Comparison of ENCODE assay signal across 8 mouse cellular contexts in genomic region chr9:8900203-8901012, GRCm38 (mm10). TPM values are rescaled to one million over a fixed set of nuclear protein-coding genes. Genes with fewer than 3 reads are reported as not detected.
DNase-seq lines count a peak whose midpoint lies in the region; ATAC-seq lines count a peak whose summit lies in the region.

No protein-coding gene starts in this region.

- ATAC-seq in hindbrain, embryonic 13.5 days (ENCODE audit: low FRiP score) = peak; percentile 15
- no peak for ATAC-seq in activated CD4-positive, CD25-positive, alpha-beta regulatory T cell, adult 4 months

- peak; percentile 9 for DNase-seq in thymus, postnatal 4 days
- DNase-seq in thymus, adult 18-20 months = no peak
- peak; percentile 56 for DNase-seq in embryonic facial prominence, embryonic 10.5 days (ENCODE audit: low spot score)
- DNase-seq in left cerebral cortex, postnatal 14 days (ENCODE audit: low spot score in 2 of 2) = peak; percentile 5 to 7
- DNase-seq in lung, postnatal 4 days = peak; percentile 12 to 31
- DNase-seq in right cerebral cortex, adult 2 months (ENCODE audit: low spot score in 2 of 2) = peak; percentile 5 to 21

- peak overlapping the region; percentile 80 for H3K9ac ChIP-seq in hindbrain, embryonic 13.5 days

- intact Hi-C loops in left cerebral cortex, postnatal 14 days (cut with DNase I) = loop anchor here (10.0 kb wide), 1 partner anchor 196 kb away; no protein-coding TSS in a partner anchor

- under 1% methylated on average over 41 of the region's 41 CpGs for WGBS in embryonic facial prominence, embryonic 10.5 days
- WGBS in hindbrain, embryonic 13.5 days = under 1% methylated on average over 41 of the region's 41 CpGs

- peak overlapping the region; percentile 94 for H3K4me2 ChIP-seq in hindbrain, embryonic 13.5 days

- peaks cover 24% of the 10 kb centered on the region for H3K4me1 ChIP-seq in embryonic facial prominence, embryonic 10.5 days
- H3K4me1 ChIP-seq in hindbrain, embryonic 13.5 days (replicated peaks) = peaks cover 20% of the 10 kb centered on the region

- no peak overlapping the region for H3K27ac ChIP-seq in embryonic facial prominence, embryonic 10.5 days (replicated peaks)
- H3K27ac ChIP-seq in hindbrain, embryonic 13.5 days = no peak overlapping the region

- H3K36me3 ChIP-seq in embryonic facial prominence, embryonic 10.5 days (replicated peaks) = no peaks in the 10 kb centered on the region
- H3K36me3 ChIP-seq in hindbrain, embryonic 13.5 days = no peaks in the 10 kb centered on the region

- H3K9me3 ChIP-seq in embryonic facial prominence, embryonic 10.5 days = no peaks in the 10 kb centered on the region
- H3K9me3 ChIP-seq in hindbrain, embryonic 13.5 days = no peaks in the 10 kb centered on the region

- H3K4me3 ChIP-seq in embryonic facial prominence, embryonic 10.5 days = peak overlapping the region; percentile 71
- H3K4me3 ChIP-seq in hindbrain, embryonic 13.5 days = peak overlapping the region; percentile 68

- peaks cover 60% of the 10 kb centered on the region for H3K27me3 ChIP-seq in embryonic facial prominence, embryonic 10.5 days (replicated peaks; ENCODE audit: low read depth, poor library complexity, severe bottlenecking)
- H3K27me3 ChIP-seq in hindbrain, embryonic 13.5 days = peaks cover 52% of the 10 kb centered on the region

RNA-seq across cellular contexts. Expression of gene Pgr, which starts 0.8 kb away (rescaled TPM):
- polyA plus RNA-seq in embryonic facial prominence, embryonic 10.5 days (2016; fragmentation: Nextera tagmentation; extraction: Ambion mirVana) = 0.36 and 0.38 TPM in 2 replicates
- 1.5 and 1.7 TPM in 2 replicates for polyA plus RNA-seq in hindbrain, embryonic 13.5 days (2015; fragmentation: Nextera tagmentation; extraction: Ambion mirVana)
- total RNA-seq in left cerebral cortex, postnatal 14 days (2021) = 10 to 100 TPM; 14.8 to 16.3 TPM
- polyA plus RNA-seq in activated CD4-positive, CD25-positive, alpha-beta regulatory T cell, adult 4 months (2017; shearing (Covaris generic)) = under 1 TPM in 1 of 2 experiments, not detected in 1; 0.16 TPM

Comparison
In these comparisons a context has a peak if more than half of its experiments do, and no peak if none do; other contexts are left out.
1. DNase-seq: peak in thymus, postnatal 4 days (single experiment), embryonic facial prominence, embryonic 10.5 days (single experiment), left cerebral cortex, postnatal 14 days (2 of 2), lung, postnatal 4 days (2 of 2) and right cerebral cortex, adult 2 months (2 of 2); none in thymus, adult 18-20 months (0 of 2).